Mouse (Mus musculus) cerebellum, adult 2 months (tissue): ENCODE results near the gene Ifit1bl2. TPM values are rescaled to one million over a fixed set of nuclear protein-coding genes. Genes with fewer than 3 reads are reported as not detected.
A peak's percentile ranks its signal among the peaks of the same experiment; 100 is the strongest.
"Not testable (repeated sequence)": the region's sequence is repeated elsewhere in the genome, so short reads cannot be mapped to it uniquely, and the experiment has no call there.

ENCODE experiments used
- DNase-seq, 2 experiments: peaks; one replicate each; pipeline ENCODE4 v3.0.0; 2021
- H3K27ac ChIP-seq: fragments of 200-500 bp; 2 replicates; pipeline ENCODE4 v1.5.1; 2012; ENCODE audit warnings: low read length, control low read depth, inconsistent platforms; ENCODE audit not compliant: insufficient read depth
- H3K27me3 ChIP-seq: fragments of 200-500 bp; 2 replicates; pipeline ENCODE4 v1.6.1; 2012; ENCODE audit warnings: inconsistent platforms, mild to moderate bottlenecking, low read length, moderate library complexity; ENCODE audit not compliant: control insufficient read depth, insufficient read depth
- H3K4me1 ChIP-seq: fragments of 200-500 bp; 2 replicates; pipeline ENCODE4 v1.6.1; 2011; ENCODE audit warnings: low read length; ENCODE audit not compliant: control insufficient read depth, insufficient read depth
- H3K4me3 ChIP-seq: fragments of 200-500 bp; replicated peaks from 2 replicates; pipeline ENCODE3; 2011; ENCODE audit warnings: mild to moderate bottlenecking, low read depth, low read length, control low read depth; ENCODE audit not compliant: insufficient read depth
- CTCF ChIP-seq: fragments of 200-500 bp; IDR thresholded peaks from 2 replicates; pipeline ENCODE4 v1.5.1; 2011; ENCODE audit warnings: low read depth, mild to moderate bottlenecking, control low read depth, low read length, moderate library complexity, borderline replicate concordance; ENCODE audit not compliant: insufficient read depth
- POLR2A ChIP-seq: fragments of 200-500 bp; IDR thresholded peaks from 2 replicates; pipeline ENCODE4 v1.6.1; 2011; ENCODE audit warnings: low read length, control low read depth, borderline replicate concordance; ENCODE audit not compliant: insufficient read depth
- WGBS: fragments of 180-500 bp; shearing (Covaris S2); methylation state at CpG from one replicate; pipeline ENCODE4 v1.1.7; 2018; 5-methylcytosine and 5-hydroxymethylcytosine counted together
- polyA plus RNA-seq: library from polyadenylated mRNA; depleted of rRNA; stranded (reverse); fragments of >200 nt; gene quantifications from 2 replicates; pipeline ENCODE4 v1.2.3, GENCODE M21; 2012

The Ifit1bl2 gene
- polyA plus RNA-seq, 1 experiment: 0.20 TPM

DNA sequence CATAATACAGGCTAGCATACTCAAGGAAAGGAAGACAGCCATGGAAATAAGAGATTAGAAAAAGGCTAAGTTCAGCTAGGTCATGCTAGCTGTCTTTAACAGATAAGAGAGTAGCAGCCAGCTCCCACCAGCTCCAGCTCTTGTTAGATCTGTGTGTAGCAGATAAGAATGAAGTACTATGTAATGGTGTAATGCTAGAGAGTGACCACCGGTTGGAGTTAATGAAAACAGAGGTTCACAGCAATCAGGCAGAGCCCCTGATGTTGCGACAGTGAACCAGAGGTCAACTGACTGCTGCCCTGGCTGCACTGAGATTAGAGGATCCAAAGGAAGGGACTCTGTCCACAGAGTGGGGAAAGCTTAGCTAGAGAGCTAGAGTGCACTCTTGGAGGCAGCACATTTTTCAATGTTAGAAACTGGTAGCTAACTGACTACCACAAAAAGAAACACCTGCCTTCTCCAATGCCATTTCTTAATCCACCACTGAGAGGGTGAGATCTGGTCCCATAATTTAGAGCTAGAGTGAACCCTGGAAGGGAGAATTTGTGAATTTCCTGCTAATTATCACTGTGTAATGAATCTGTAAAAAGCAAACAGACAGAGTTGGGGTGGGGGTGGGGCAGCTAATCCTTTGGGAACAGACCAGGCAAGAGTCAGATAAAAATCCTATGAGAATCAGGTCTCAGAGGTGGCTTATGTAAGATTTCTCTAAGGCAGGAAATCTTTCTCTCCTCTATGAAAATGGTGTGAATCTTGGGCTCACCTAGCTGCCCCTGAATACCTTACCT lies 16.2 kb upstream of the Ifit1bl2 start:
- H3K27me3 ChIP-seq: no peaks in the 10 kb centered on the region
- no peak for DNase-seq
- H3K4me3 ChIP-seq: no peak overlapping the region
- no peak overlapping the region for H3K27ac ChIP-seq
- H3K4me1 ChIP-seq: no peaks in the 10 kb centered on the region
- TF ChIP-seq CTCF (no peak), POLR2A (no peak)
- 59% methylated on average over 2 of the region's 2 CpGs for WGBS

DNA sequence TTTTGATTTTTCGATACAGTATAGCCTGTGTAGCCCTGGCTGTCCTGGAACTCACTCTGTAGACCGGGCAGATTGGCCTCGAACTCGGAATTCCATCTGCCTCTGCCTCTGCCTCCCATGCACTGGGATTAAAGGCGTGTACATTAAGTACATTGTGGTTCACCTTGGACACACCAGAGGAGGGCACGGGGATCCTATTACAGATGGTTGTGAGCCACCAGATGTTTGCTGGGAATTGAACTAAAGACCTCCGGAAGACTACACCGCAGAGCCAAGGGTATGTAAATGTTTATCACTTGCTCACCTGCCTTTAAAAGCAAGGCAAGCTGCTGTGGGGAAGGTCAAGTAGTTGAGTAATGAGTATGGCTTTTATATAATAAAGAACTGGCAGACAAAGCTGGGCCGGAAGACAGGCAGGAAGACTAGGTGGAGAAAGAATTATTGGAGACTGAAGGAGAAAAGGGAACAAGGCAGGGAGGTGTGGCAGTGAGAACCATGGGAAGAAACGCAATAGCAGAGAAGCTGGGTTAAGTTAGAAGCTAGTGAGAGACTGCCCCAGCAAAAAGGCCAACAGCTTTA lies 14.8 kb upstream of the Ifit1bl2 start:
- no peak for TF ChIP-seq CTCF
- no peak for TF ChIP-seq POLR2A
- Histone ChIP-seq H3K27ac (no peak overlapping the region), H3K27me3 (no peaks in the 10 kb centered on the region), H3K4me1 (no peaks in the 10 kb centered on the region), H3K4me3 (no peak overlapping the region)
- no peak for DNase-seq
- WGBS: 87% methylated on average over 10 of the region's 10 CpGs

- H3K27ac ChIP-seq: no peak overlapping the region
- 84% methylated on average over 6 of the region's 6 CpGs for WGBS
- DNase-seq: no peak
- no peaks in the 10 kb centered on the region for H3K4me1 ChIP-seq
- H3K27me3 ChIP-seq: no peaks in the 10 kb centered on the region
- no peak overlapping the region for H3K4me3 ChIP-seq
- TF ChIP-seq CTCF (no peak), POLR2A (no peak)
Measured at GRCm38 (mm10) chr19:34650997-34651396, 10.5 kb upstream of the Ifit1bl2 start.

GRCm38 (mm10) chr19:34650276-34650675 lies 9.7 kb upstream of the Ifit1bl2 start:
- H3K27ac ChIP-seq: no peak overlapping the region
- no peak overlapping the region for H3K4me3 ChIP-seq
- no peaks in the 10 kb centered on the region for H3K4me1 ChIP-seq
- WGBS: 88% methylated on average over 3 of the region's 3 CpGs
- no peaks in the 10 kb centered on the region for H3K27me3 ChIP-seq
- no peak for TF ChIP-seq CTCF
- no peak for TF ChIP-seq POLR2A
- no peak for DNase-seq

- DNase-seq, H3K27ac ChIP-seq, H3K4me1 ChIP-seq, H3K4me3 ChIP-seq, H3K27me3 ChIP-seq: not testable (repeated sequence)
- WGBS: 84% methylated on average over 8 of the region's 8 CpGs
Measured at GRCm38 (mm10) chr19:34647630-34648029, 7.1 kb upstream of the Ifit1bl2 start.

GRCm38 (mm10) chr19:34642616-34643015 lies 2.1 kb upstream of the Ifit1bl2 start:
- H3K4me1 ChIP-seq: no peaks in the 10 kb centered on the region
- H3K4me3 ChIP-seq: no peak overlapping the region
- WGBS: 79% methylated on average over 5 of the region's 5 CpGs
- H3K27me3 ChIP-seq: no peaks in the 10 kb centered on the region
- DNase-seq: no peak
- TF ChIP-seq CTCF (no peak), POLR2A (no peak)
- H3K27ac ChIP-seq: no peak overlapping the region

DNA sequence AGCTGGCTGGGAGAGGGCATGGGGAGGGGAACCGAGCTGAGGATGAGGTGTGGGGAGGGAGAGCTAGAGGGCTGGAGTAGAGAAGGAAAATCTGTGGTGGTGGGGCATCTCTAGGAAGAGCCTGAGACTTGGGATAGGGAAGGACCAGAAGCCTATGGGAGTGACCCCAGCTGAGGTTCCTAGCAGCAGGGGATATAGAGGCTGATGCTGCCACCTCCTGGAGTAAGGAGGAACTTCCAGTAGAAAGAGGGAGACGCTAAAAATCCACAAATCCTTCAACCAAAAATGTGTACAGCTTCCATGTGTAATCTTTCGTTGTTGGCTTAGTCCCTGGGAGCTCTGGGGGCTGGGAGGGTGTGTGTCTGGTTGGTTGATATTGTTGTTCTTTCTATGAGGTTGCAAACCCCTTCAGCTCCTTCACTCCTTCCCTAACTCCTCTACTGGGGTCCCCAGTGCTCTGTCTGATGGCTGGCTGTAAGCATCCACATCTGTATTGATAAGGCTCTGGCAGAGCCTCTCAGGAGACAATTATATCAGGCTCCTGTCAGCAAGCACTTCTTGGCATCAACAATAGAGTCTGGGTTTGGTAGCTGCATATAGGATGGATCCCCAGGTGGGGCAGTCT lies 3.5 kb downstream of the Ifit1bl2 start:
- no peak for TF ChIP-seq POLR2A
- TF ChIP-seq CTCF: peak; percentile 52; the same call in 1 of the 2 replicates
- Histone ChIP-seq H3K27me3 (no peaks in the 10 kb centered on the region), H3K4me3 (no peak overlapping the region), H3K4me1 (no peaks in the 10 kb centered on the region), H3K27ac (no peak overlapping the region)
- no peak for DNase-seq
- 10% methylated on average over 3 of the region's 3 CpGs for WGBS

- 74% methylated on average over 2 of the region's 2 CpGs for WGBS
- TF ChIP-seq CTCF: no peak
- no peak for TF ChIP-seq POLR2A
- DNase-seq: no peak
- no peak overlapping the region for H3K27ac ChIP-seq
- no peaks in the 10 kb centered on the region for H3K4me1 ChIP-seq
- no peak overlapping the region for H3K4me3 ChIP-seq
- H3K27me3 ChIP-seq: no peaks in the 10 kb centered on the region
Measured at GRCm38 (mm10) chr19:34633484-34633883, 7.1 kb downstream of the Ifit1bl2 start.
